Mouse (Mus musculus): ENCODE data around the gene Ddc. TPM values are rescaled to one million over a fixed set of nuclear protein-coding genes. Genes with fewer than 3 reads are reported as not detected.
A peak's percentile ranks its signal among the peaks of the same experiment; 100 is the strongest.

Ddc gene
- total RNA-seq, 1 experiment from 2014 or later = 0.35 TPM

DNA sequence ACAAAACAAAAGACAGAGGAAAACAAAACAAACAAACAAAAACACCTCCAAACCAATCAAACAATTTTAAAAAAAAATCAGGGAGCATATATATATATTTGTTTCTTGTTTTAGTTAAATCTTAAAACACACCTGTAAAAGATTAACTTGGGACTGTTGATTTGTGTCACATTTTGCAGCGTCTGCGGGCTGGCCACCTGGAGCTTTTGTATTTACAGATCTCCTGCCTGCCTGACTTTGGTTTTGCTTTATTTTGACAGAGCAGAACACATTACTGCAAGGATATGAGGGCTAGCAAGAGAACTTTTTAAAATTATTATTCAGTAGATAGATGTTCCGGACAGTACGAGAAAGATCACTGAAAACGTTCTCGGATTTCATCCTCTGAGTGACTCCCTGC, 66.4 kb downstream of the Ddc start:
- no peak for ATAC-seq (ENCODE audit: extremely low read depth, insufficient number of reproducible peaks, low FRiP score, poor library complexity, severe bottlenecking)

DNA sequence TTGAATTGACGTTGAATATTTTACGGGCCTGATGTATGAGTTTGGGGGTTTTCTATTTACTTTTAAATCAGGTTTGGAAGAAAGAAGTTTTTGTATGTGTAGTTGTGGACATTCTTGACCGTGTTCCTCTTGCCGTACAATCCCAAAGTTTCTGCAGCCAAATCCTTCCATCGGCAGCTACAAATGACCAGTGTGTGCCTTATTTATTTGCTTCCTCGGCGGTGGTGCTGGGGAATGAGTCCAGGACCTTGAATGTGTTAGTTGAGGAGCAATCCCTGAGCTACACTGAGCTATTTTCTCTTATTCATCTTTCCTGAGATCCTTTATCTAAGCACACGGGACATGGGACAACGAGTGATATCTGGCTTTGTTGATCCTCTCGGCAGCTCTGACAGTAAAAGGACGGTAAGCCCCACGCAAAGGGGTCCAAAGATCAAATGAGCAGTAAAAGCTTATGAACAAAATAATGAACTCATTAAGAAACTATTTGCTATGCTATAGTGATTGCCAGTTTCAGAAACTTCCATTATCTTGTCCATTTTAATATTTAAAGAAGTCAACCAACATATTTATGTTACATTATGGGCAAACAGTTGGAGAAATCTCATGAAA, 67.0 kb downstream of the Ddc start:
- no peak for ATAC-seq (ENCODE audit: extremely low read depth, insufficient number of reproducible peaks, low FRiP score, poor library complexity, severe bottlenecking)

DNA sequence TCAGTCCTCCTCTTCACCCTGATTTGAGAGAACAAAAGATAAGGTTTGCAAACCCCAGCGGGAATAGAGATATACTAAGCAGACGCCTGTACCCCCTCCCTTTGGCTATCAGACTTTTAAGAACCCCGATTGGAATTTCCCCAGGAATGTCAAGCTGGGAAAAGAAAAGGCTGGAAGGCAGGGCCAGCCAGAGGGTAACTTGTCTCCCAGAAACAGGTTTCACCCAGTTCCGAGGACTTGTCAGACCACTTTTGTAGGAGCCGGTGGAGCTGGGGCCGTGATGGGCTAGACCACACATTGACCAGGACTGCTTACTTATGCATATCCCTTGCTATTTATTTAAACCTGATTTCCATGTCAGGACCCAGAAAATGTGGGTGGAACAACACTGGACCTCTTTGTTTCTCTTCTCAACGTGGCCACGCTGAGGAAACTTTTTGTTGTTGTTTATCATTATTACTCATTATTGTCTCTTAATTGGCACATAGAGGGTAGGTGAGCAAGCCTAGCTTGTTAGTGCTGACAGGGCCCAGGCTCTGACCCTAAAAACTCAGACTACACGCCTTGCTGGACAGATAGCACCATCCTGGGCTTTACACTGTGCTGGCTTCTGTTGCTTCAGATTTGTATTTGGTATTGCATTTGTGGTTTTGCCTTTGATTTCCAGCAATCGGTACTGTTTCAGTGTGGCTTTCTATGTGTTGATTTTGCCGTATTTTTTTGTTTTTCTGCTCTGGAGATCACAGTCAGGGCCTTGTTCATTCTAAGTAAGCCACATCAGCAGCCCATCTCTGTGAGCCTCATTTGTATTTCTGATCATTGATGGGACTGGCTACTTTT, 68.6 kb downstream of the Ddc start:
- ATAC-seq (ENCODE audit: extremely low read depth, insufficient number of reproducible peaks, low FRiP score, poor library complexity, severe bottlenecking) = no peak

DNA sequence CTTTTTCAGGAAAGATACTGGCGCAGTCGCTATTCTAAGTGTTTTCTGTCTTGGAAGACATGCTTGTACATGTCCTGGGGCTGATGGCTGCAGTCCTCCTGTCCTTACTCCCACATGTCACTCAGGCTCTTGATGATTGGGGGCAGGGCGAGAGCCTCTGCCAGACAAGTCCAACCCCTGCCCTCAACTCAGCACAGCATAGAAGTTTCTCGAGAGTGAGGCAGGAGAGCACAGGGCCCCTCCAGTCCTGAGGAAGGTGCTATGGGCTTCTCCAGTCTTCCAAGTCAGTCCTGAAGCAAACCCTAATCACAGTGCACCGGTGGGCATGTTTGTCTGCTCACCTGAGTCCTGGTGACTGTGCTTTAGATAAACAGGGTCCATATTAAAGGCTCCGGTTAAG, 69.2 kb downstream of the Ddc start:
- no peak for ATAC-seq (ENCODE audit: extremely low read depth, insufficient number of reproducible peaks, low FRiP score, poor library complexity, severe bottlenecking)

DNA sequence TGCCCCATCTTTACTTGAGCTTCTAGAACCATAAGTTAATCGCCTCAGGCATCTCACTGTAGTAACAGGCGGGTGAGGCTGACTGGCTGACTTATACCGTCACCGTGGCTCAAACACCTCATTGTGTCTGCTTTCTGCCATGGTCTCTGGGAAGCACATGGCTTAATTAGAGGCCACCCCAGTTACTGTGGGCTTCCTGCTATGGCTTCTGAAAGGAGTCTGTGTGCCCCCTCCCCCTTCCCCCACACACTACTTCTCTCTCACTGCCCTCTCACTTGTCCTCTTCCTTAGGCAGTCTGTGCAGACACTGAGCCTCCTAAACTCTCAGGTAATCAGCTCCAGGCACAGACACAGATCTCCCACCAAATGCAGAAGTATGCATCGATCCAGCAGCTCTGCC, 69.7 kb downstream of the Ddc start:
- no peak for ATAC-seq (ENCODE audit: extremely low read depth, insufficient number of reproducible peaks, low FRiP score, poor library complexity, severe bottlenecking)

DNA sequence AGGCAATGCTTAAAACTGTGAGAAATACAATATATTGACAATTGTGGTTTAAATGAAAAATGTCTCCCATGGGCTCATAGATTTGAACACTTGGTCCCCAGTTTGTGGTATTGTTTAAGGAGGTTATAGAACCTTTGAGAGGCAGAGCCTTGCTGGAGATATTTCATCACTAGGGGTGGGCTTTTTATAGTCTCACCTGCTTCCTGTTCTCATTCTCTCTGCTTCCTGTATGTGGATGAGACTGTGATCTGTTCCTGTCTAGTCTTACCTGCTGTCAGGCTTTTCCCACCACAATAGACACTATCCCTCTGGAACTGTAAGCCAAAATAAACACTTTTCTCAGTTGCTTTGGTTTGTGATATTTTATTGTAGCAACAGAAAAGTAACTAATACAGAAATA, 71.5 kb downstream of the Ddc start:
- ATAC-seq (ENCODE audit: extremely low read depth, insufficient number of reproducible peaks, low FRiP score, poor library complexity, severe bottlenecking) = no peak

DNA sequence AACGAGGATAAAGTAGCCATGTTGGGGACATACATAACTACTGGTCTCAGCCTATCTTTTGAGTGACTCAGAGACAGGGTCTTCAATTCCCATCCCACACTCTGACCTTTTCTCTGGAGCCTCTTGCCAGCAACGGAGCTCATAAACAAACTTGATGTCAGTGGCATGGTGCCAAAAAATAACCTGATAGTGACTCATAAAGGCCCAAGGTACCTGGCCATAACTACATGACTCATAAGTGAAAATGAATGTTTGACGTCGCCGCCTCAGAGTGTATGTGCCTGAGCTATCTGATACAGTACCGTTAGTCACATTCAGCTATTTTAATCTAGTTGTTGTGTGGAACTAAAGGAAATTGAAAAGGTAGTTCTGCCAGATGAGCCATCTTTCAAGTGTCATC, 72.3 kb downstream of the Ddc start:
- ATAC-seq (ENCODE audit: extremely low read depth, insufficient number of reproducible peaks, low FRiP score, poor library complexity, severe bottlenecking) = no peak

DNA sequence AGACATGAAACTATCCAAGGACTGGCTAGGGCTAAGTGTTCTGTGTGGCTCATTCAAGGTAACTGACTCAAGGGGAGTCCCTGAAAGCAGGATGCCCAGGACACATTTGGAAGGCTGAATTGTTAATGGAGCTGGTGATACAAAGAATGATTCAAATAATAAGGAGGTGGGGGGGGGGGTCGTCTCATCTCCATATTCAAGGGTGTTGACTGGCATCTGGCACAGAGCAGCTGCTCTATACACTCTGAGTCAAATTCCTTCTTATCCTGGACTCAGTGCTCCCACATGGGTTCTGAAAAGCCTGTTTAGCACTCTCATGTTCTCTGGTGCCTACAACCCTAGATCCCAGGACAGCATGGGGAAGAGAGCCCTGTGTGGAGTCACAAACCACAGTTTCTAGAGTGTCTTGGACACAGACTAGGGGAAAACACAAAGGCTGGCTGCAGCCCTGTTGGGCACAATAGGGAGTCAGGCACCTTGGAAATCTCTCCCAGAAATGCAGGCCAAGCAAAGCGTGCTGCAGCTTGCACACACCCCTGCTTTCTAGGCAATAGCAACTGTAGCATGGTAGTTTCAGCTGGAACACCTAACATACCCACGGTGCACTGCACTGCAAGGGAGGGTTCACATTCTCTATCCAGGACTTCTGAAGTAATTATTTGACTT, 72.8 kb downstream of the Ddc start:
- ATAC-seq (ENCODE audit: extremely low read depth, insufficient number of reproducible peaks, low FRiP score, poor library complexity, severe bottlenecking) = no peak

DNA sequence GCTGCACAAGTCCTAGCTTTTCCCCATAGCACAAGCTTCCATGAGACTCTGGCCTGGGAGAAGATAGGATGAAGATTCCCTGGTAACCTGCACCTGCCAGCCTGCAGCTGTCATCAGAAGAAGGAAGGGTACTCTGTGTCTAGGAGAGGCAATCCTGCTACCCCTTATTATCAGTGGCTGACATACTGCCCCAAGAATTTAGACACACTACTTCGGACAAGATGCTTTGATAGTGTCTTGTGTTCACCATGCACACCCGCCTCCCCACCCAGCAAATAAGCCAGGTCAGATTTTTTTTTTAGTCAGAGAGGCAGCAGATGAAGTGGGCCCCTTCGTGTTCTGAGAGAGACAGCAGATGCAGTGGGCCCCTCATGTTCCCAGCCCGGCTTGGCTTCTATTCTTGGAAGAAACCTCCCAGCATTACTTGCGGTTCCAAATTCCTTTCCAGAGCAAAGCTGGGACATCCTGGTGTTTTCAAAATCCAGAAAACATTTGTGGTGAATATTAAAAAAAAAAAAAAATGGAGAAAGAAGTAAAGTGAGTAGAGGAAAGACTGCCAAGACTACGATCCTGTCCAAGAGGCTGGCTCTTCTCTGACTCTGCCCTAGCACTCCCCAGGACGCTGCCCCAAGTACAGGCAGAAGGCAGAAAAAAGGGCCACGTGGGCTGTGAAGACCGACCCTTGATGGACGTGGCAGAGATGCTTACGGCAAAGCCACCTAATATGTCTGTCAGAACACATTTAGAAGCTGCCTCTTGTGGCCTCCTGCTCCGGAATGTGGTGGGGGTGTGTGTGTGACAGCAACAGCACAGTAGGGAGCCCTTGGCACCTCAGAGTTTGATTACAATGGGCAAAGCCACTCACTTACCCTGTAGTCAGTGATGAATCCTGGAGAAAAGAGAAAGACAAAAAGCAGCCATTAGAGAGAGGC, 73.7 kb downstream of the Ddc start:
- no peak for ATAC-seq (ENCODE audit: extremely low read depth, insufficient number of reproducible peaks, low FRiP score, poor library complexity, severe bottlenecking)

DNA sequence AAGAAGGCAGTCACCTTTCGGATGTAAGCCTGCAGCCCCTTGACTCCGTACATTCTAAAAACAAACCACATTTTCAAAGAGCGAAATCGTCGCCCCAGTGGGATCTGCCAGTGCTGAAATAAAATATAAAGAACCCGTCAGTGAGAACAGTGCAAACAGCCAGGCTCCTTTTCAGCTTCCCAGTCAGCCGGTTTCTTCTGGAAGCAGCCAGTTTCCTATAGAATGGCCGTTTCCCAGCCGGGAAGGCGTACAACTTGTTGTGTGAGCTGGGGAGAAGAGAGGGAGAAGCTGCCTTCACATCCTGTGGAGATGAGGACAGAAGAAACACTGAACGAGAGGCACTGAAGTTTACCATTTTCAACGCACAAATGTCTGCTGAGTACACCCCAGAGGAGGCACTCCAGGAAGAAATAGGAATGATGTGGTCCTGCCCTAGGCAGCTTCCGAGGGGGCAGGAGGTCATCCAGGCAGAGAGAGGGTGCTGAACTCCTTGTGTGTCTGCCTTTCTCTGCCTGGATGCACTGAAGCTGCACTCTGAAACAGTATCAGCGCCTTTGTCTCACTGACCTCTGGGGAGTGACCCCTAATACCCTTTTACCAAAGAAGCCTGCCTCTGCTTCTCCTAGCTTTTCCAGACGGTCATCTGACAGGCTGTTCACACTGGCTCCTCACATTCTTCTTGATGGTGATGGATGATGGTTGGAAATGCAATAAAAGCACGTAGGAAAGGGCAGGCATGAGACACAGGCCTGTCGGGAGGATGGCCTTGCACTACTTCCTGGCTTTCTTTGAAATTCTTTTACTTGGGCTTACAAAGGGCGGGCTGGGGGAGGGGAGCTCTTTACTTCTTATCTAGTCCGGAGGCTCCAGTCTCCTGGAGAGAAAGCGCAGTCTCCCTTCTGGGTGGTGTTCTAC, 75.5 kb downstream of the Ddc start:
- no peak for ATAC-seq (ENCODE audit: extremely low read depth, insufficient number of reproducible peaks, low FRiP score, poor library complexity, severe bottlenecking)

DNA sequence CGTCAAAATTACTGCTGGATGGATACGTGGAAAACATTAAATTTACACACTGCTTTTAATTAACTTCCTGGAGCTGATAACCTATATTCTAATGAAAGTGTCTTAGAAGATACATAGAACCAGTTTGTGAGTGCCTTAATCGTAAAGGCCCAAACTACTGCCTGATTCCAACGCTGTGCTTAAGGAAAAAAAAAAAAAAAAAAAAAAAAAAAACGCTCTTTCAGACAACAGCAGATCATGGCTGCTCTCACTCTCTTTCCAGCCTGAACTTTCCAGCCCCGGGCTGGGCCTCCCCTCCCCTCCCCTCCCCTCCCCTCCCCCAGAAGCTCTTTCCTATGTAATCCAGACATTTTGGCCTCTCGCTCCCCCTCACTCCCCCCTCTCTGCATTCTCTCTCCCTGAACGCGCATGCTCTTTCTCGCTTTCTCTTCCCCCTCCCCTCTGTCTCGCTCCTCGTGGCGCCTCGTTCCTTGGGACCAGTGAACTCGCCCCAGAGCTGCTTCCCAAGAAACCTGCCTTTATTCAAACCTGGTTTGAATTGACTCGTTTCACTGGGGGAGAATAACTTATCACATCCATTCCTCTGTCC, 76.5 kb downstream of the Ddc start:
- ATAC-seq (ENCODE audit: extremely low read depth, insufficient number of reproducible peaks, low FRiP score, poor library complexity, severe bottlenecking) = no peak

DNA sequence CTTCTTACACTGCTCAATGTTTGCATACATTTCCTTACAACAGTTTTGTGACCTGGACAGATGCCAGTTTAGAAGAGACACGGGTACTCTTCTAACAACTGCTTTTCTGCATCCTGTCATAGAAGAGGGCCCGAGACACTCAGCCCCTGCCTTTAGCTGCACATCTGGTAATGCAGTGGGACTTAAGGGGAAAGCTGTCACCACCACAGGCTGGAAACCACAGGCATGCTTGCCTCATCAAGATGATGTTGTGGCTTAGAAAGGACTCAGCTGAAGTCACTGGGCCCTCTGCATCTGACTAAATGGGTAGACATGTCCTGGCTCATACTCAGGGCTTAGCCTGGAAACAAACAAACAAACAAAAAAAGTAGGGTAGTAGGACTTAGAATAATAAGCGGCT, 77.2 kb downstream of the Ddc start:
- ATAC-seq (ENCODE audit: extremely low read depth, insufficient number of reproducible peaks, low FRiP score, poor library complexity, severe bottlenecking) = no peak

DNA sequence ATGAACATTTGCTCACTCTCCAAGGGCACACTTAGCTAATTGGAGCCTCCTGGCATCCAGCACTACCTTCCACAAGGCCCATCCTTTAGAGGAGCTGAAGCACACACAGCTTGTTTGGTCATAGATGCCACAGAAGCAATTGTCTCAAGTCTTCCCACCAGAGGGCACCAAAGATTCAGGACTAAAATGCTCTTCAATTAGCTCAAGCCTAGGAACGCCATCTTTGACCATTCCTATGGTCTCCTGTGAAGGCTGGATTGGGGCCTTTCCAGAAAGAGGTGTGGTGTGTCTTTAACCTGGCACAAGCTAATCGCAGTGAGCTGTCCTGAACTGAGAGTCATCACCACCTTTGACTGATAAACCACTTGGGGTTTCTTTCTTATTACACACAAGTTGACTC, 77.7 kb downstream of the Ddc start:
- ATAC-seq (ENCODE audit: extremely low read depth, insufficient number of reproducible peaks, low FRiP score, poor library complexity, severe bottlenecking) = peak; percentile 75; the same call in 1 of the 2 replicates

DNA sequence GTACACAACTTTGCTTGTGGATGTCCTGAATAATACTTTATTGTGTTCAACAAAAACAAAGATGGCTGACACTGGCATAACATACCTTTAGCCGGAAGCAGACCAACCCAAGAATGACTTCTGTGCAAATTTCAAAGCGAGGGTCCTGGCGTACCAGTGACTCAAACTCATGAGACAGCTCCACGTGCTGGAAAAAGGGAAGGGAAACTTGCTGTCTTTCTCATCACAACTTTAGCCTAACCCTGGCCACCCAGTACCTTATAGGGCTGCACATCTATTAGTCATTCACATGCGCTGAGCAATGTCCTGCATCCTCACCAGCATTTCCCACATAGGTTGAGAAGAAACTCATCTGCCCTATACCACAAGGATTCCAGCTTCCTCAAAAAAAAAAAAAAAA, 78.7 kb downstream of the Ddc start:
- ATAC-seq (ENCODE audit: extremely low read depth, insufficient number of reproducible peaks, low FRiP score, poor library complexity, severe bottlenecking) = no peak

DNA sequence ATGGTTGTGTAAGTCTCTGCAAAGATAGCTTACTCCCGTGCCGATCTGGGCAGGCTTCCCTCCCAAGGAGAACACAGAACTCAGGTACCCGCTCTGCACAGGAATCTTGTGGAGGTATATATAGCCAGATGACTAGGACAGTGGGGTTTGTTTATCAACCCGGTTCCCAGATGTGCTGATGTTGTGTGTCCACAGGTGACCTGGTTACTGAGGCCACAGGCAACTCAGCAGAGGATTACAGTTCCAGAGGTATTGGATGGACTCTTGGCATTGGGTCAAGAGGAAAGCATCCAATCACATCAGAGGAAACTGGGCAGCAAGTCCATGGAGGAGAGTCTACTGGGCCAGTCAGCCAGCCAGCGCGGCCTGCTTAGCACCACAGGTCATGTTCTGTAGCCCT, 79.1 kb downstream of the Ddc start:
- ATAC-seq (ENCODE audit: extremely low read depth, insufficient number of reproducible peaks, low FRiP score, poor library complexity, severe bottlenecking) = no peak

DNA sequence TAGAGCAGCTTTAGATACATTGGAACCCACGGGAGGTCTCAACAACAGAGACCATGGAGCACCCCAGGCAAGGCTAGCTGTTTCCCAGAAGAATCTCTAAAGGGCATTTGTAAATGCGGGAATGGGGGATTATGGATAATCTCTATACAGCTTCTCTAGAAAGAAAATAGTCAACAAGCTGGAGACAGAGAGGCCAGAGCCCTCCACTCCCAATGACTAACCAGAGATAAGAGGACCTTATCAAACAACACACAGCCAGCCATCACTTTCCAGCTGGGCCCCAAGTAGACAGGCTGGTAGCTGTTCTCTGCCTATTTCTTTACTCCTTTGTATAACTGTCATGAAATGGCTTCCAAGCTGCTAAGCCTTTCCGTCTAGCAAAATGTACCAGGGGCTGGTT, 82.2 kb downstream of the Ddc start:
- ATAC-seq (ENCODE audit: extremely low read depth, insufficient number of reproducible peaks, low FRiP score, poor library complexity, severe bottlenecking) = no peak

DNA sequence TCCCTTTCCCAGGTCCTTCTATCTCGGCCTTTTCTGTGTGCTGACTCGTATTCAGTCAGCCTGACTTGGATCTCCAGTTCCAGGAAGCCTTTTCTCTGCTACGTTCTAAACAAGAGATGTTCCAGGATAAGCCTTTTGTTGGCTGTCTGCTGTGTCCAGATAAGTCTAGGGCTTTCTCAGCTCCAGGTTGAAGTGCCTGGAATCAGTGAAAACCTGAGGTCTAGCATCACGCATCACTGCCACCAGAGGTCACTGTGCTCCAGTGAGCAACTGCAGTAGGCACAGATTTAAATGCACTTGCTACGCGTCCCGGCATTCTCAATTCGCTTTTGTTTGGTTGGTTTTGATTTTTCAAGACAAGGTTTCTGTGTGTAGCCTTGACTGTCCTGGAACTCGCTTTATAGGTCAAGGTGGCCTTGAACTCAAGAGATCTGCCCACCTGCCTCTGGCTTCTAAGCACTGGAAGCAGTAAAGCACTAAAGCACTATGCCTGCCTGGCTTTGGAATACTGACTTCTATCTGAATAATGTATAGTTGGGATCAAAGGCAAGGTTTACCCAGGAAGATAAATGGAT, 86.0 kb downstream of the Ddc start:
- peak; percentile 60; the same call in 1 of the 2 replicates for ATAC-seq (ENCODE audit: extremely low read depth, insufficient number of reproducible peaks, low FRiP score, poor library complexity, severe bottlenecking)

Data from neutrophil, adult 5-6 weeks (primary cell).